Mouse (Mus musculus) embryonic facial prominence, embryonic 15.5 days (tissue): ENCODE measurements around the gene Six2. TPM values are rescaled to one million over a fixed set of nuclear protein-coding genes. Genes with fewer than 3 reads are reported as not detected.
A peak's percentile ranks its signal among the peaks of the same experiment; 100 is the strongest.

Experiments
- ATAC-seq: fragments of 200-750 bp; cut with Nextera tagmentation; 2 replicates; pipeline ENCODE4 v1.8.0; 2017; ENCODE audit warnings: low read depth, moderate TSS enrichment; ENCODE audit not compliant: insufficient number of reproducible peaks, low FRiP score, low TSS enrichment
- H3K27ac ChIP-seq: fragments of 300-500 bp; sonication (generic); replicated peaks from 2 replicates; pipeline ENCODE4 v1.5.1; 2015; ENCODE audit warnings: mild to moderate bottlenecking, inconsistent platforms
- H3K27me3 ChIP-seq: fragments of 300-500 bp; sonication (generic); 2 replicates; pipeline ENCODE4 v1.6.1; 2015; ENCODE audit warnings: inconsistent platforms
- H3K36me3 ChIP-seq: fragments of 300-500 bp; sonication (generic); 2 replicates; pipeline ENCODE4 v1.6.1; 2015; ENCODE audit warnings: mild to moderate bottlenecking, inconsistent platforms
- H3K4me1 ChIP-seq: fragments of 300-500 bp; sonication (generic); 2 replicates; pipeline ENCODE4 v1.6.1; 2015; ENCODE audit warnings: inconsistent platforms
- H3K4me2 ChIP-seq: fragments of 300-500 bp; sonication (generic); replicated peaks from 2 replicates; pipeline ENCODE4 v1.6.1; 2015; ENCODE audit warnings: mild to moderate bottlenecking, inconsistent platforms
- H3K4me3 ChIP-seq: fragments of 300-500 bp; sonication (generic); replicated peaks from 2 replicates; pipeline ENCODE4 v1.5.1; 2015; ENCODE audit warnings: mild to moderate bottlenecking, inconsistent platforms
- H3K9ac ChIP-seq: fragments of 300-500 bp; sonication (generic); 2 replicates; pipeline ENCODE4 v1.6.1; 2015; ENCODE audit warnings: inconsistent platforms
- H3K9me3 ChIP-seq: fragments of 300-500 bp; sonication (generic); replicated peaks from 2 replicates; pipeline ENCODE4 v1.6.1; 2016; ENCODE audit warnings: inconsistent platforms
- WGBS: fragments of 180-500 bp; shearing (Covaris S2); methylation state at CpG from one replicate; pipeline ENCODE4 v1.1.7; 2015; 5-methylcytosine and 5-hydroxymethylcytosine counted together
- polyA plus RNA-seq: library from polyadenylated mRNA; unstranded; fragments of >200 nt; fragmentation: Nextera tagmentation; extraction: Ambion mirVana; gene quantifications from 2 replicates; pipeline ENCODE4 v1.2.1, GENCODE M21; 2015

Six2 gene
- polyA plus RNA-seq, 1 experiment from 2014 or later: 10.7 TPM

GRCm38 (mm10) chr17:85704369-85705260, 16.5 kb upstream of the Six2 start:
- H3K27ac ChIP-seq: no peak overlapping the region
- no peaks in the 10 kb centered on the region for H3K36me3 ChIP-seq
- no peak overlapping the region for H3K4me3 ChIP-seq
- no peak for ATAC-seq
- H3K9ac ChIP-seq: no peak overlapping the region
- H3K27me3 ChIP-seq: peaks cover 6% of the 10 kb centered on the region; the same call in 1 of the 2 replicates
- no peaks in the 10 kb centered on the region for H3K9me3 ChIP-seq
- 58% methylated on average over 12 of the region's 12 CpGs for WGBS
- H3K4me2 ChIP-seq: no peak overlapping the region
- H3K4me1 ChIP-seq: no peaks in the 10 kb centered on the region

GRCm38 (mm10) chr17:85700028-85700427, 12.0 kb upstream of the Six2 start:
- no peak overlapping the region for H3K27ac ChIP-seq
- no peak for ATAC-seq

DNA sequence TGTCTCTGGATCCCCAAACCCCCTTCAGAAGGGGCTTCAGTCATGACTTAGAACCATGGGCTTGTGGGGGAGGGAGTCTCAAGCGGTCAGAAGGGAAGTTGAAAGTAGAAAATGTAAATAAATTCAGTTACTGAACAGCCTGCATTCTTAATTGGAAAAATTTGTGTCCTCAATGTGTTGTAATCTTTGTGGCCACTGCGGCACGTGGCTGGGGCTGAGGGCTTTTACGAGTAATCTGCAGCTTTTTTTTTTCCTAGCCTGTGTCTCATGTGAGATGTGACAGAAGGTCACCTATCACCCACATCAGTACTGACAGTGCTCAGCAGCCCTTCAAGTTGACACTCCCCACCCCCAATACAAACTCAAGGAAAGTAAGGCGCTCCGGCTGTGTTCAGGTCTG, 10.6 kb upstream of the Six2 start:
- no peak overlapping the region for H3K4me3 ChIP-seq
- H3K9me3 ChIP-seq: no peaks in the 10 kb centered on the region
- H3K4me1 ChIP-seq: no peaks in the 10 kb centered on the region
- H3K27me3 ChIP-seq: peaks cover 21% of the 10 kb centered on the region
- H3K4me2 ChIP-seq: no peak overlapping the region
- no peak overlapping the region for H3K9ac ChIP-seq
- 64% methylated on average over 6 of the region's 6 CpGs for WGBS
- no peak overlapping the region for H3K27ac ChIP-seq
- no peaks in the 10 kb centered on the region for H3K36me3 ChIP-seq
- ATAC-seq: no peak

More at GRCm38 (mm10) chr17:85700028-85700427, 12.0 kb upstream of the Six2 start:
- Histone ChIP-seq H3K4me1 (no peaks in the 10 kb centered on the region), H3K4me2 (no peak overlapping the region), H3K9me3 (no peaks in the 10 kb centered on the region), H3K36me3 (no peaks in the 10 kb centered on the region), H3K4me3 (no peak overlapping the region), H3K27me3 (peaks cover 9% of the 10 kb centered on the region; the same call in 1 of the 2 replicates), H3K9ac (no peak overlapping the region)
- 67% methylated on average over 4 of the region's 4 CpGs for WGBS

DNA sequence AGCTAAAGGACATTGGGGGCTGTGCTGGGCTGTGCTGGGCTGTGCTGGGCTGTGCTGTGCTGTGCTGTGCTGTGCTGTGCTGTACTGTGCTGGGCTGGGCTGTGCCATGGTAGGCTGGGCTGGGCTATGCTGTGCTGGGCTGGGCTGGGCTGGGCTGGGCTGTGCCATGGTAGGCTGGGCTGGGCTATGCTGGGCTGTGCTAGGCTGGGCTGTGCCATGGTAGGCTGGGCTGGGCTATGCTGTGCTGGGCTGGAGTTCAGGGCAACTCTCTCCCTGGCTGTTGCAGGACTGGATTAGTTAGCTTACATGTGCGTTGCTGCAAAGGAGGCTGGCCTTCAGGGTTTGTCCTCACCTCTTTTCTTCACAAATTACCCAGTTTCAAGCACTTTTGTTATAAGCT, 9.9 kb upstream of the Six2 start:
- no peaks in the 10 kb centered on the region for H3K4me1 ChIP-seq
- H3K27ac ChIP-seq: no peak overlapping the region
- H3K36me3 ChIP-seq: no peaks in the 10 kb centered on the region
- H3K9ac ChIP-seq: no peak overlapping the region
- peaks cover 27% of the 10 kb centered on the region for H3K27me3 ChIP-seq
- 79% methylated on average over 1 of the region's 1 CpGs for WGBS
- no peaks in the 10 kb centered on the region for H3K9me3 ChIP-seq
- no peak overlapping the region for H3K4me3 ChIP-seq
- H3K4me2 ChIP-seq: no peak overlapping the region
- ATAC-seq: 0 out of 2 replicates have a peak, but pooled peaks have one; percentile 48

DNA sequence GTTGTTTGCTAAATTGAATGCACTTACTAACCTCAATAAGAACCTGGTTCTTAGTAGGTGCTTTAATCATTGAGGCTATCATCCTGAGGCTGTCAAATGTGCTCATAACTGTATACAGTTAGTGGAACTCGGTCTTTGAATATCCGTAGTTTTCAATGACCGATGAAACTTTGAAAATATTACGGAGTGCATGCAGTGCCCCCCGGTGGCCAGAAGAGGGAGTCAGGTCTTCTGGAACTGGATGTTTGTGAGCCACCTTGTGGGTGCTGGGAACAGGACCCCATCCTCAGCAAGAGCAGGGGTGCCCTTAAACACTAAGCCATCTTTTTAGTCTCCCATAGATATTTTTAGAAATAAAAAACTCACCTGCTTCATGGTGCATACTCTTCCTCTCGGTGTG, 6.4 kb upstream of the Six2 start:
- H3K4me3 ChIP-seq: no peak overlapping the region

GRCm38 (mm10) chr17:85693101-85693500, 5.0 kb upstream of the Six2 start:
- Histone ChIP-seq H3K4me1 (peaks cover 38% of the 10 kb centered on the region), H3K4me2 (0 out of 2 replicates have a peak overlapping the region, but pooled peaks have one; percentile 88)
- 14% methylated on average over 9 of the region's 9 CpGs for WGBS

More for the DNA sequence above, 6.4 kb upstream of the Six2 start:
- H3K4me1 ChIP-seq: peaks cover 24% of the 10 kb centered on the region
- WGBS: 81% methylated on average over 6 of the region's 6 CpGs
- no peak overlapping the region for H3K4me2 ChIP-seq
- ATAC-seq: no peak
- no peak overlapping the region for H3K9ac ChIP-seq
- peaks cover 60% of the 10 kb centered on the region for H3K27me3 ChIP-seq
- H3K27ac ChIP-seq: no peak overlapping the region
- H3K9me3 ChIP-seq: no peaks in the 10 kb centered on the region
- H3K36me3 ChIP-seq: no peaks in the 10 kb centered on the region

DNA sequence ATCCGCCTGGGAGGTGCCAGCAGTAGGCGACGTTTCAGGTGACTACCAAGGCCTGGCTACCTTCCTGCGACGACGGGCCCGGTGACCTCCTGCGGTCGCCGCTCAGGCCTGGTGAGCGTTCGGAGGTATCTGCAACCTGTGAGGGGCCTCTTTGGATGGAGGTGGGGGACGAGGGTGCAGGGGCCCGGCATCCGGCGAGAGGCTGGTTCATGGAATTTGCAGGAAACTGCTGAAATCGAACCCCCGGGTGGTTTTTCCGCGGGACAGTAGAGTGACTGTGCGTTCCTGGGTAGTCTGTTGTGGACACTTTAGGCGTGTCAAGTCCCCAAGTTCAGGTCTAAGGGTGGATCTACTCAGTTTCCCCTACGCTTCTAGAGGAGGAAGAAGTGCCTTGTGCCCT, 4.5 kb upstream of the Six2 start:
- ATAC-seq: no peak

More at GRCm38 (mm10) chr17:85693101-85693500, 5.0 kb upstream of the Six2 start:
- H3K9ac ChIP-seq: no peak overlapping the region
- H3K9me3 ChIP-seq: no peaks in the 10 kb centered on the region
- H3K4me3 ChIP-seq: peak overlapping the region; percentile 32
- no peak for ATAC-seq
- H3K27ac ChIP-seq: peak overlapping the region; percentile 25; the same call in 1 of the 2 replicates
- H3K27me3 ChIP-seq: peaks cover 74% of the 10 kb centered on the region
- no peaks in the 10 kb centered on the region for H3K36me3 ChIP-seq

DNA sequence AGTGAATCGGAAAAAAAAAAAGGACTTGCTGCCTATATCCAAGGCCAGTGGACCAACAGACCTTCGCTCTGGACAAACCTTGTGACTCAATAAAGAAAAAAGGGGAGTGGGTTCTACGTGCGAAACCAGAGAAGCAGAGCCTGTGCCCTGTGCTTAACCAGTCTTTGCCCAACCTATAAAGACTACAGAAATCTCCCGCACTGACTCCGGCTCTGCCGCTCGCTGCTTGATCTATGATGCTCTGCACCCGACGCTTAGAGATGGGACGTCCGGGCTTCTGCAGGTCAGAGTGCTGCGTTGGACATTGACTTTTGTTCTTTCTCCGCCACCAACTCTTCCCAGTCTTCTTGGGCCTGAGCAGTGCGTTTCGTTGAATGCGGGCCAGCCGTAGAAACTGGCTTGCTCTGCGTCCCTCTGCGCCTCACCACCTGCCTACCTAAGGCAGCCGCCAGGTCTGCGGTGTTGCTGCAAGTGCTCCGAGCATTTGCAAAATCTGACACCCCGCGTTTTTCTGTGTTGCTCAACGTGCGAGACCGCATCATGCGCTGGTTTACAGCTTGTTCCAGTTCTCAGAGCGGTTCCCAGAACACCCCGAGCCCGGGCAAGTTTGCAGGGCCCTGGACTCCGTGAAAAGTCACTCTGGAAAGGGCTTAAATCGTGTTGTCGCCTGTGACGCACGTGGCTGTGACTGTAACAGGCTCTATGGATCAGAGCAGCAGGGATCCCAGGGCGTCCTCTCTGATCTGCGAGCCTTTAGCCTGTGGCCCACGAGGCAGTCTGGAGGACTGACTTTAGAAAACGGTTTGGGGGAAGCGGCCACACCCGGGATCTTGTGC, 3.8 kb upstream of the Six2 start:
- Histone ChIP-seq H3K27me3 (peaks cover 81% of the 10 kb centered on the region), H3K4me3 (peak overlapping the region; percentile 32)

More for the DNA sequence above, 4.5 kb upstream of the Six2 start:
- no peak overlapping the region for H3K9ac ChIP-seq
- H3K9me3 ChIP-seq: no peaks in the 10 kb centered on the region
- peaks cover 78% of the 10 kb centered on the region for H3K27me3 ChIP-seq
- H3K4me3 ChIP-seq: peak overlapping the region; percentile 32
- 0 out of 2 replicates have a peak overlapping the region, but pooled peaks have one; percentile 25 for H3K27ac ChIP-seq
- 9% methylated on average over 23 of the region's 23 CpGs for WGBS
- peaks cover 43% of the 10 kb centered on the region for H3K4me1 ChIP-seq
- H3K36me3 ChIP-seq: no peaks in the 10 kb centered on the region
- H3K4me2 ChIP-seq: peak overlapping the region; percentile 88

DNA sequence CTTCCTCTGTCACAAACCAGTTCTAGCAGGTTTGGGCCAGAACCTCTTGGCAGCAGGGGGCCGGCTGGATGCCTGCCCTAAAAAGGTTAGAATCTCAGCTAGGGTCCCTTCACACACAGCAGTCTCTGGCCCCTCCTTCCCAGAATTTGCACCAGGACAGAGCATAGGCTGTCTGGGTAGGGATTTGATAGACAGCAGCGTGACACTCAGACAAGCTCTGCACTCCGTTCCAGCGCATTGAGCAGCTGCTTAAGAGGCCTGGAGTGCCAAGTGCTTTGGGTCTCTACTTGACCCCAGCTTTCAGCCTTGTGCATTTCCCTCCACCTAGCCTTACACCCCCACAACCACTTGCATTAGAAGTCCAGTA, 2.9 kb upstream of the Six2 start:
- peak overlapping the region; percentile 32 for H3K4me3 ChIP-seq
- H3K9me3 ChIP-seq: no peaks in the 10 kb centered on the region
- peaks cover 87% of the 10 kb centered on the region for H3K27me3 ChIP-seq
- H3K4me1 ChIP-seq: peaks cover 52% of the 10 kb centered on the region
- H3K27ac ChIP-seq: peak overlapping the region; percentile 65; the same call in 1 of the 2 replicates
- WGBS: 22% methylated on average over 4 of the region's 4 CpGs
- ATAC-seq: no peak
- no peaks in the 10 kb centered on the region for H3K36me3 ChIP-seq
- peak overlapping the region; percentile 88 for H3K4me2 ChIP-seq
- H3K9ac ChIP-seq: no peak overlapping the region

More for the DNA sequence above, 3.8 kb upstream of the Six2 start:
- Histone ChIP-seq H3K9me3 (no peaks in the 10 kb centered on the region), H3K36me3 (no peaks in the 10 kb centered on the region), H3K9ac (no peak overlapping the region), H3K4me2 (peak overlapping the region; percentile 88), H3K4me1 (peaks cover 50% of the 10 kb centered on the region), H3K27ac (peak overlapping the region; percentile 65)
- 10% methylated on average over 43 of the region's 43 CpGs for WGBS
- ATAC-seq: no peak

GRCm38 (mm10) chr17:85690323-85690968, 2.4 kb upstream of the Six2 start:
- peak overlapping the region; percentile 32 for H3K4me3 ChIP-seq
- peak overlapping the region; percentile 88 for H3K4me2 ChIP-seq
- H3K27me3 ChIP-seq: peaks cover 92% of the 10 kb centered on the region
- H3K36me3 ChIP-seq: no peaks in the 10 kb centered on the region
- ATAC-seq: no peak
- peaks cover 52% of the 10 kb centered on the region for H3K4me1 ChIP-seq
- no peak overlapping the region for H3K9ac ChIP-seq
- H3K27ac ChIP-seq: peak overlapping the region; percentile 65
- H3K9me3 ChIP-seq: no peaks in the 10 kb centered on the region
- 22% methylated on average over 6 of the region's 6 CpGs for WGBS
